Mouse (Mus musculus) colon, adult 2 months (tissue): ENCODE measurements around the gene Pdia4. TPM values are rescaled to one million over a fixed set of nuclear protein-coding genes. Genes with fewer than 3 reads are reported as not detected.

Experiments used
- polyA plus RNA-seq: library from polyadenylated mRNA; depleted of rRNA; stranded (reverse); fragments of >200 nt; gene quantifications from 2 replicates; pipeline ENCODE4 v1.2.3, GENCODE M21; 2012; rRNA removed

Pdia4 gene
- 23.6 and 29.1 TPM in 2 replicates for polyA plus RNA-seq

GRCm38 (mm10) chr6:47813257-47813878 lies at the start of gene Pdia4:
Gene Pdia4, minus strand, starts transcription at chr6:47813430.

DNA sequence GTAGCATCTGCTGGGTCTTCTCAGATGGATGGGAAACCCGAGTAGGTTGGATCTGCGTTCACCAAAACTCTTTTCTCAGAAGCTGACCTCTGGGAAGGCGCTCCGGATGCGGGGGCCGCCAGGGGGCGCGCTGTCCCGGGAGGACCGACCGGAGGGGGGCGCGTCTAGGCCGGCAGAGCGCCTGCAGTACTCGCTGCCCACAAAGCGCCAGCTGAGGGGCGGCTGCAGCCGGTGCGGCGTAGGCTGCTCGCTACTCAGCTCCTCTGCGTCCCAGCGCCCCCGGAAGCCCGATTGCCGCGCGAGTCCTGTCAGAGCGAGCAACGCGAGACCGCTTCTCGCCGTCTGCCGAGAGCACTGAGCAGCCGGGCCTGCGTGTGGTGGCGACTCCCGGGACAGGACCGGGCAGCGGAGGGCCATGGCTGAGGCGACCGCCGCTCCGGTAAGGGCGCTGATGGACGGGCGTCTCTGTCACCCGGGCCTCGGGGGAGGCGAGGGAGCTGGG lies 22.3 kb upstream of the Pdia4 start, which contains the start of gene Zfp398:
Gene Zfp398 (plus strand): TSS at position 180 of the 502 bp plus-strand sequence.

GRCm38 (mm10) chr6:47830104-47831078 lies 17.2 kb upstream of the Pdia4 start, which contains the start of gene Zfp786:
Gene Zfp786, minus strand, starts transcription at chr6:47830867.

Other genes starting within 250 kb of the Pdia4 start
- gene Ezh2, start 218.1 kb downstream of the Pdia4 start, polyA plus RNA-seq: 4.6 and 5.1 TPM in 2 replicates
- gene Zfp786, start 17.4 kb upstream of the Pdia4 start, polyA plus RNA-seq: 0.30 and 0.47 TPM in 2 replicates
- gene Zfp398, start 22.2 kb upstream of the Pdia4 start, polyA plus RNA-seq: 7.5 and 9.3 TPM in 2 replicates
- 8.5 and 9.9 TPM in 2 replicates for gene Zfp282, start 63.8 kb upstream of the Pdia4 start, polyA plus RNA-seq
- gene Zfp212, start 107.0 kb upstream of the Pdia4 start, polyA plus RNA-seq: 8.6 and 10.0 TPM in 2 replicates
- gene Zfp956, start 140.0 kb upstream of the Pdia4 start, polyA plus RNA-seq: 10.7 and 11.0 TPM in 2 replicates
- 21.7 and 25.3 TPM in 2 replicates for gene Zfp777, start 235.5 kb upstream of the Pdia4 start, polyA plus RNA-seq